Mouse (Mus musculus) embryonic facial prominence, embryonic 10.5 days (tissue): ENCODE results near the gene Fam160a1. TPM values are rescaled to one million over a fixed set of nuclear protein-coding genes. Genes with fewer than 3 reads are reported as not detected.

Source experiments
- DNase-seq: peaks from one replicate; pipeline ENCODE4 v3.0.0-alpha.2; 2017; ENCODE audit warnings: low spot score
- H3K27ac ChIP-seq: fragments of 300-500 bp; sonication (generic); replicated peaks from 2 replicates; pipeline ENCODE4 v1.5.1; 2016; ENCODE audit warnings: mild to moderate bottlenecking
- H3K27me3 ChIP-seq: fragments of 300-500 bp; sonication (generic); replicated peaks from 2 replicates; pipeline ENCODE4 v1.6.1; 2016; ENCODE audit warnings: low read depth, mild to moderate bottlenecking; ENCODE audit not compliant: poor library complexity, severe bottlenecking
- H3K36me3 ChIP-seq: fragments of 300-500 bp; sonication (generic); replicated peaks from 2 replicates; pipeline ENCODE4 v1.6.1; 2016; ENCODE audit warnings: mild to moderate bottlenecking, moderate library complexity
- H3K4me1 ChIP-seq: fragments of 300-500 bp; sonication (generic); 2 replicates; pipeline ENCODE4 v1.6.1; 2016
- H3K4me3 ChIP-seq: fragments of 300-500 bp; sonication (generic); 2 replicates; pipeline ENCODE4 v1.5.1; 2016; ENCODE audit warnings: mild to moderate bottlenecking, moderate library complexity
- H3K9me3 ChIP-seq: fragments of 300-500 bp; sonication (generic); 2 replicates; pipeline ENCODE4 v1.6.1; 2016; ENCODE audit warnings: mild to moderate bottlenecking
- WGBS: fragments of 180-500 bp; shearing (Covaris S2); methylation state at CpG from one replicate; pipeline ENCODE4 v1.1.7; 2016; 5-methylcytosine and 5-hydroxymethylcytosine counted together
- polyA plus RNA-seq: library from polyadenylated mRNA; unstranded; fragments of >200 nt; fragmentation: Nextera tagmentation; extraction: Ambion mirVana; gene quantifications from 2 replicates; pipeline ENCODE4 v1.2.1, GENCODE M21; 2016

Gene Fam160a1
- polyA plus RNA-seq, 1 experiment from 2014 or later: 1.7 TPM

GRCm38 (mm10) chr3:85814241-85814640, 2.9 kb downstream of the Fam160a1 start:
- peak; percentile 13 for DNase-seq
- Histone ChIP-seq H3K9me3 (no peaks in the 10 kb centered on the region), H3K27ac (no peak overlapping the region), H3K27me3 (no peaks in the 10 kb centered on the region), H3K36me3 (no peaks in the 10 kb centered on the region), H3K4me3 (no peak overlapping the region), H3K4me1 (peaks cover 14% of the 10 kb centered on the region)
- 71% methylated on average over 7 of the region's 7 CpGs for WGBS

- H3K27me3 ChIP-seq: no peaks in the 10 kb centered on the region
- peak; percentile 18 for DNase-seq
- no peak overlapping the region for H3K4me3 ChIP-seq
- H3K4me1 ChIP-seq: peaks cover 14% of the 10 kb centered on the region
- no peak overlapping the region for H3K27ac ChIP-seq
- WGBS: 52% methylated on average over 4 of the region's 4 CpGs
- H3K9me3 ChIP-seq: no peaks in the 10 kb centered on the region
- no peaks in the 10 kb centered on the region for H3K36me3 ChIP-seq
Observed at GRCm38 (mm10) chr3:85813101-85814014, 3.7 kb downstream of the Fam160a1 start.

GRCm38 (mm10) chr3:85812010-85812409, 5.1 kb downstream of the Fam160a1 start:
- no peak overlapping the region for H3K27ac ChIP-seq
- no peak overlapping the region for H3K4me3 ChIP-seq
- WGBS: 92% methylated on average over 5 of the region's 5 CpGs

GRCm38 (mm10) chr3:85793166-85793565, 23.9 kb downstream of the Fam160a1 start:
- no peak for DNase-seq
- H3K4me3 ChIP-seq: no peak overlapping the region
- H3K27ac ChIP-seq: no peak overlapping the region
- H3K36me3 ChIP-seq: no peaks in the 10 kb centered on the region
- H3K4me1 ChIP-seq: no peaks in the 10 kb centered on the region
- WGBS: 61% methylated on average over 1 of the region's 1 CpGs
- H3K27me3 ChIP-seq: no peaks in the 10 kb centered on the region
- no peaks in the 10 kb centered on the region for H3K9me3 ChIP-seq

More at GRCm38 (mm10) chr3:85812010-85812409, 5.1 kb downstream of the Fam160a1 start:
- H3K4me1 ChIP-seq: peaks cover 13% of the 10 kb centered on the region
- no peak for DNase-seq
- H3K36me3 ChIP-seq: no peaks in the 10 kb centered on the region
- H3K9me3 ChIP-seq: no peaks in the 10 kb centered on the region
- no peaks in the 10 kb centered on the region for H3K27me3 ChIP-seq

- no peak overlapping the region for H3K4me3 ChIP-seq
- no peaks in the 10 kb centered on the region for H3K36me3 ChIP-seq
- H3K27ac ChIP-seq: no peak overlapping the region
- WGBS: 79% methylated on average over 4 of the region's 4 CpGs
- no peak for DNase-seq
- no peaks in the 10 kb centered on the region for H3K4me1 ChIP-seq
- H3K9me3 ChIP-seq: no peaks in the 10 kb centered on the region
- H3K27me3 ChIP-seq: no peaks in the 10 kb centered on the region
Observed at GRCm38 (mm10) chr3:85789748-85790147, 27.3 kb downstream of the Fam160a1 start.

GRCm38 (mm10) chr3:85786501-85786900, 30.6 kb downstream of the Fam160a1 start:
- Histone ChIP-seq H3K27me3 (no peaks in the 10 kb centered on the region), H3K4me1 (no peaks in the 10 kb centered on the region), H3K27ac (no peak overlapping the region), H3K36me3 (no peaks in the 10 kb centered on the region), H3K4me3 (no peak overlapping the region), H3K9me3 (no peaks in the 10 kb centered on the region)
- no peak for DNase-seq
- 80% methylated on average over 8 of the region's 8 CpGs for WGBS

- Histone ChIP-seq H3K9me3 (no peaks in the 10 kb centered on the region), H3K27me3 (no peaks in the 10 kb centered on the region), H3K27ac (no peak overlapping the region), H3K4me1 (peaks cover 5% of the 10 kb centered on the region; the same call in 1 of the 2 replicates), H3K4me3 (no peak overlapping the region), H3K36me3 (no peaks in the 10 kb centered on the region)
- WGBS: 84% methylated on average over 7 of the region's 7 CpGs
- DNase-seq: no peak
Observed at GRCm38 (mm10) chr3:85780906-85781305, 36.2 kb downstream of the Fam160a1 start.

GRCm38 (mm10) chr3:85780332-85780731, 36.8 kb downstream of the Fam160a1 start:
- H3K4me3 ChIP-seq: no peak overlapping the region
- no peaks in the 10 kb centered on the region for H3K9me3 ChIP-seq
- no peaks in the 10 kb centered on the region for H3K36me3 ChIP-seq
- WGBS: 83% methylated on average over 2 of the region's 2 CpGs
- H3K27me3 ChIP-seq: no peaks in the 10 kb centered on the region
- H3K27ac ChIP-seq: no peak overlapping the region
- peaks cover 5% of the 10 kb centered on the region; the same call in 1 of the 2 replicates for H3K4me1 ChIP-seq
- DNase-seq: no peak

GRCm38 (mm10) chr3:85777841-85778240, 39.2 kb downstream of the Fam160a1 start:
- WGBS: 84% methylated on average over 2 of the region's 2 CpGs
- DNase-seq: no peak
- H3K27me3 ChIP-seq: no peaks in the 10 kb centered on the region
- H3K4me1 ChIP-seq: peaks cover 5% of the 10 kb centered on the region; the same call in 1 of the 2 replicates
- no peak overlapping the region for H3K4me3 ChIP-seq
- H3K9me3 ChIP-seq: no peaks in the 10 kb centered on the region
- no peak overlapping the region for H3K27ac ChIP-seq
- no peaks in the 10 kb centered on the region for H3K36me3 ChIP-seq

- H3K36me3 ChIP-seq: no peaks in the 10 kb centered on the region
- DNase-seq: no peak
- H3K4me1 ChIP-seq: peaks cover 5% of the 10 kb centered on the region; the same call in 1 of the 2 replicates
- no peaks in the 10 kb centered on the region for H3K27me3 ChIP-seq
- WGBS: 85% methylated on average over 4 of the region's 4 CpGs
- no peaks in the 10 kb centered on the region for H3K9me3 ChIP-seq
- H3K27ac ChIP-seq: no peak overlapping the region
- H3K4me3 ChIP-seq: no peak overlapping the region
Observed at GRCm38 (mm10) chr3:85777356-85777755, 39.7 kb downstream of the Fam160a1 start.

- H3K9me3 ChIP-seq: no peaks in the 10 kb centered on the region
- H3K4me1 ChIP-seq: peaks cover 5% of the 10 kb centered on the region; the same call in 1 of the 2 replicates
- H3K27ac ChIP-seq: no peak overlapping the region
- H3K4me3 ChIP-seq: no peak overlapping the region
- no peaks in the 10 kb centered on the region for H3K27me3 ChIP-seq
- WGBS: 86% methylated on average over 10 of the region's 10 CpGs
- DNase-seq: no peak
- no peaks in the 10 kb centered on the region for H3K36me3 ChIP-seq
Observed at GRCm38 (mm10) chr3:85776707-85777106, 40.4 kb downstream of the Fam160a1 start.

- no peaks in the 10 kb centered on the region for H3K9me3 ChIP-seq
- WGBS: 93% methylated on average over 6 of the region's 6 CpGs
- no peaks in the 10 kb centered on the region for H3K36me3 ChIP-seq
- H3K4me3 ChIP-seq: no peak overlapping the region
- H3K4me1 ChIP-seq: peaks cover 5% of the 10 kb centered on the region; the same call in 1 of the 2 replicates
- H3K27me3 ChIP-seq: no peaks in the 10 kb centered on the region
- no peak for DNase-seq
- no peak overlapping the region for H3K27ac ChIP-seq
Observed at GRCm38 (mm10) chr3:85776126-85776525, 41.0 kb downstream of the Fam160a1 start.

- H3K9me3 ChIP-seq: no peaks in the 10 kb centered on the region
- H3K36me3 ChIP-seq: no peaks in the 10 kb centered on the region
- no peak for DNase-seq
- no peak overlapping the region for H3K27ac ChIP-seq
- WGBS: 76% methylated on average over 4 of the region's 4 CpGs
- H3K4me3 ChIP-seq: no peak overlapping the region
- H3K27me3 ChIP-seq: no peaks in the 10 kb centered on the region
- H3K4me1 ChIP-seq: no peaks in the 10 kb centered on the region
Observed at GRCm38 (mm10) chr3:85773886-85774285, 43.2 kb downstream of the Fam160a1 start.
